9 mouse cellular contexts compared by ENCODE assay signal in genomic region chr5:23890734-23891133, GRCm38 (mm10). TPM values are rescaled to one million over a fixed set of nuclear protein-coding genes. Genes with fewer than 3 reads are reported as not detected.
DNase-seq lines count a peak whose midpoint lies in the region; ATAC-seq and TF ChIP-seq lines count a peak whose summit lies in the region.
"Had no signal": no experiment of that assay in that cellular context is flagged by ENCODE, and none has a peak within 500 bp of the region (broad histone marks: within the 10 kb centered on the region; RNA-seq: fewer than 3 reads in every experiment).

No protein-coding gene starts in this region.

- peak; percentile 50; the same call in 1 of the 2 replicates for TF ChIP-seq CTCF in bone marrow, adult 2 months (IDR thresholded peaks at IDR 0.05; ENCODE audit: control insufficient read depth, insufficient read depth, low read length)
- peak; percentile 66 for TF ChIP-seq CTCF in left cerebral cortex, adult 2 months (IDR thresholded peaks at IDR 0.05)

- 49% methylated on average over 10 of the region's 10 CpGs for WGBS in hindbrain, embryonic 14.5 days
- 43% methylated on average over 10 of the region's 10 CpGs for WGBS in hindbrain, embryonic 16.5 days
- WGBS in bone marrow, adult 2 months: 44% methylated on average over 10 of the region's 10 CpGs
- WGBS in stomach, embryonic 14.5 days: 42% methylated on average over 10 of the region's 10 CpGs

- no peak overlapping the region for H3K9ac ChIP-seq in hindbrain, embryonic 14.5 days
- no peak overlapping the region for H3K9ac ChIP-seq in hindbrain, embryonic 16.5 days (ENCODE audit: low read depth, low read length)
- no peak overlapping the region for H3K9ac ChIP-seq in stomach, embryonic 14.5 days (replicated peaks; ENCODE audit: low read depth, low read length)
- H3K9ac ChIP-seq: lung, embryonic 15.5 days had no signal

- no peaks in the 10 kb centered on the region for H3K27me3 ChIP-seq in hindbrain, embryonic 14.5 days (ENCODE audit: control insufficient read depth, insufficient read depth, low read length)
- no peaks in the 10 kb centered on the region for H3K27me3 ChIP-seq in hindbrain, embryonic 16.5 days (replicated peaks; ENCODE audit: control insufficient read depth, insufficient read depth, low read length)
- no peaks in the 10 kb centered on the region for H3K27me3 ChIP-seq in stomach, embryonic 14.5 days (ENCODE audit: control insufficient read depth, insufficient read depth, low read length)
- H3K27me3 ChIP-seq: lung, embryonic 15.5 days had no signal

- intact Hi-C loops in heart, postnatal 10 days (cut with DNase I): loop anchor here (1.0 to 5.0 kb wide), 3 partner anchors 67 to 187 kb away; partner anchors contain the start of gene Fam126a
- intact Hi-C loops in left cerebral cortex, adult 2 months (cut with DNase I): loop anchor here (1.0 kb wide), 1 partner anchor 187 kb away; no protein-coding TSS in a partner anchor

- DNase-seq in hindbrain, embryonic 14.5 days (ENCODE audit: low spot score): peak; percentile 60
- peak; percentile 82 to 89 for DNase-seq in heart, postnatal 10 days
- peak; percentile 67 to 78 for DNase-seq in left cerebral cortex, adult 2 months (ENCODE audit: extremely low spot score in 1 of 2, low spot score in 2 of 2)

- no peak for TF ChIP-seq POLR2A in bone marrow, adult 2 months (IDR thresholded peaks at IDR 0.05; ENCODE audit: borderline replicate concordance, control insufficient read depth, low read depth, low read length)

- H3K9me3 ChIP-seq in hindbrain, embryonic 14.5 days (ENCODE audit: control insufficient read depth, low read length): no peaks in the 10 kb centered on the region
- no peaks in the 10 kb centered on the region for H3K9me3 ChIP-seq in hindbrain, embryonic 16.5 days (ENCODE audit: control insufficient read depth, low read length)
- H3K9me3 ChIP-seq in stomach, embryonic 14.5 days (ENCODE audit: control insufficient read depth, low read depth, low read length): no peaks in the 10 kb centered on the region
- H3K9me3 ChIP-seq: lung, embryonic 15.5 days had no signal

- H3K4me2 ChIP-seq in hindbrain, embryonic 14.5 days (replicated peaks): no peak overlapping the region
- no peak overlapping the region for H3K4me2 ChIP-seq in hindbrain, embryonic 16.5 days (ENCODE audit: low read length)
- H3K4me2 ChIP-seq in stomach, embryonic 14.5 days (replicated peaks; ENCODE audit: low read depth, low read length): no peak overlapping the region
- H3K4me2 ChIP-seq: lung, embryonic 15.5 days had no signal

- H3K4me3 ChIP-seq in hindbrain, embryonic 14.5 days (replicated peaks; ENCODE audit: low read length): no peak overlapping the region
- H3K4me3 ChIP-seq in hindbrain, embryonic 16.5 days (ENCODE audit: low read length): no peak overlapping the region
- no peak overlapping the region for H3K4me3 ChIP-seq in bone marrow, adult 2 months (replicated peaks; ENCODE audit: control insufficient read depth, low read depth, low read length)
- H3K4me3 ChIP-seq in left cerebral cortex, adult 2 months: no peak overlapping the region
- no peak overlapping the region for H3K4me3 ChIP-seq in stomach, embryonic 14.5 days (ENCODE audit: low read depth, low read length)
- H3K4me3 ChIP-seq: lung, embryonic 15.5 days had no signal

- H3K27ac ChIP-seq in hindbrain, embryonic 14.5 days: no peak overlapping the region
- H3K27ac ChIP-seq in hindbrain, embryonic 16.5 days (ENCODE audit: low read depth, low read length): no peak overlapping the region
- H3K27ac ChIP-seq in bone marrow, adult 2 months (ENCODE audit: control insufficient read depth, insufficient read depth, low read depth, low read length, poor library complexity): no peak overlapping the region
- no peak overlapping the region for H3K27ac ChIP-seq in left cerebral cortex, adult 2 months
- no peak overlapping the region for H3K27ac ChIP-seq in stomach, embryonic 14.5 days (ENCODE audit: low read length)
- H3K27ac ChIP-seq: lung, embryonic 15.5 days had no signal

- ATAC-seq in hindbrain, embryonic 14.5 days (ENCODE audit: low FRiP score): no peak
- ATAC-seq in hindbrain, embryonic 16.5 days: no peak
- ATAC-seq in erythroblast, adult 5-6 weeks (replicated peaks; ENCODE audit: low FRiP score, poor library complexity, severe bottlenecking): peak; percentile 71
- ATAC-seq in megakaryocyte progenitor cell, adult 5-6 weeks (replicated peaks; ENCODE audit: poor library complexity): peak; percentile 66
- ATAC-seq in stomach, embryonic 14.5 days (ENCODE audit: insufficient number of reproducible peaks, insufficient read depth, low FRiP score, low read depth): peak; percentile 56; the same call in 1 of the 2 replicates

- H3K4me1 ChIP-seq in hindbrain, embryonic 14.5 days (replicated peaks; ENCODE audit: control insufficient read depth, insufficient read depth, low read length): no peaks in the 10 kb centered on the region
- H3K4me1 ChIP-seq in hindbrain, embryonic 16.5 days (ENCODE audit: control insufficient read depth, insufficient read depth, low read depth, low read length): no peaks in the 10 kb centered on the region
- peaks cover 4% of the 10 kb centered on the region for H3K4me1 ChIP-seq in bone marrow, adult 2 months (ENCODE audit: control insufficient read depth, insufficient read depth, low read length)
- H3K4me1 ChIP-seq in stomach, embryonic 14.5 days (ENCODE audit: control insufficient read depth, insufficient read depth, low read length): no peaks in the 10 kb centered on the region
- H3K4me1 ChIP-seq: lung, embryonic 15.5 days had no signal

- H3K36me3 ChIP-seq in hindbrain, embryonic 14.5 days (replicated peaks; ENCODE audit: control insufficient read depth, insufficient read depth): no peaks in the 10 kb centered on the region
- H3K36me3 ChIP-seq in hindbrain, embryonic 16.5 days (ENCODE audit: control insufficient read depth, insufficient read depth, low read length): no peaks in the 10 kb centered on the region
- H3K36me3 ChIP-seq in stomach, embryonic 14.5 days (ENCODE audit: control insufficient read depth, insufficient read depth, low read length): no peaks in the 10 kb centered on the region
- H3K36me3 ChIP-seq: lung, embryonic 15.5 days had no signal

RNA-seq across cellular contexts. Expression of gene Tomm7, which starts 46.8 kb away (rescaled TPM):
- polyA plus RNA-seq in hindbrain, embryonic 14.5 days (2014; fragmentation: Nextera tagmentation; extraction: Ambion mirVana): 80.0 and 97.7 TPM in 2 replicates
- 75.0 and 76.7 TPM in 2 replicates for polyA plus RNA-seq in hindbrain, embryonic 16.5 days (2015; fragmentation: Nextera tagmentation; extraction: Ambion mirVana)
- 42.3 and 61.4 TPM in 2 replicates for polyA plus RNA-seq in bone marrow, adult 2 months (2011; ENCODE audit: insufficient read depth, insufficient read length, low replicate concordance, missing spikeins)
- 19.0 and 29.8 TPM in 2 replicates for total RNA-seq in erythroblast, adult 5-6 weeks (2015; ENCODE audit: low replicate concordance)
- 45.6 and 59.8 TPM in 2 replicates for total RNA-seq in erythroblast, adult 5-6 weeks (2017; ENCODE audit: low replicate concordance)
- total RNA-seq in heart, postnatal 10 days (2021): 100 to 1,000 TPM; 108 to 109 TPM
- 10 to 100 TPM; 81.1 to 82.1 TPM for total RNA-seq in left cerebral cortex, adult 2 months (2021)
- 81.3 and 98.8 TPM in 2 replicates for total RNA-seq in megakaryocyte progenitor cell, adult 5-6 weeks (2015)
- 288 and 310 TPM in 2 replicates for total RNA-seq in megakaryocyte progenitor cell, adult 5-6 weeks (2017)
- polyA plus RNA-seq in stomach, embryonic 14.5 days (2014; fragmentation: Nextera tagmentation; extraction: Ambion mirVana): 116 and 131 TPM in 2 replicates

Comparison
In these comparisons a context has a peak if more than half of its experiments do, and no peak if none do; other contexts are left out.
1. ATAC-seq: peak in erythroblast, adult 5-6 weeks (single experiment), megakaryocyte progenitor cell, adult 5-6 weeks (single experiment) and stomach, embryonic 14.5 days (single experiment); none in hindbrain, embryonic 14.5 days (single experiment) and hindbrain, embryonic 16.5 days (single experiment).
2. Peak in every context shown above with its lines, with median percentiles within 50 percentile points of each other: DNase-seq.